Mouse (Mus musculus): ENCODE data around the gene Umodl1. TPM values are rescaled to one million over a fixed set of nuclear protein-coding genes. Genes with fewer than 3 reads are reported as not detected.
A peak's percentile ranks its signal among the peaks of the same experiment; 100 is the strongest.

Umodl1 gene
- total and polyA plus RNA-seq, 2 experiments = not detected

DNA sequence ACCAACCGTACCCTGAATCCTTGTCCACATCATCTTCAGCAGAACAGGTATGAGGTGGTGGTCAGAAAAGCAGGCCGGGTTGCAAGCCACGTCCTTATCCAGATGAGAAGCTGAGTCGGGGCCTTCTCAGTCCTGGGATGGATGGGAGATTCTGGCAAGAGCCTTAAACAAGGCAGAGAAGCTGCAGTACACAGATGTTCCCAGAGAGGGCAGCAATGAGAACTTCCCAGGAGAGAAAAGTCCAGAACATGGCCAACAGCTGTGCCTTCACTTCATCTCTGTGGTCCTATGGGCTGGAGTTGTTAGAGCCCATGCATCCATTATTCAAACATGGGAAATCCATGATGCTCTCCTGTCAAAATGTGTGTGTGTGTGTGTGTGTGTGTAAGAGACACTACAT is 63.8 kb downstream of the Umodl1 start:
- WGBS = 58% methylated on average over 4 of the region's 4 CpGs
- DNase-seq (ENCODE audit: extremely low read depth, low read depth, low spot score) = peak; percentile 58
- Histone ChIP-seq H3K27me3 (ENCODE audit: control insufficient read depth, insufficient read depth, low read length) (no peaks in the 10 kb centered on the region), H3K79me2 (ENCODE audit: control insufficient read depth, insufficient read depth, low read length) (no peaks in the 10 kb centered on the region), H3K4me1 (ENCODE audit: control insufficient read depth, insufficient read depth, low read length) (no peaks in the 10 kb centered on the region), H3K4me3 (ENCODE audit: insufficient read depth, low read depth, low read length) (no peak overlapping the region), H3K27ac (replicated peaks; ENCODE audit: insufficient read depth, low read depth, low read length) (no peak overlapping the region), H3K9ac (ENCODE audit: low read depth, low read length) (no peak overlapping the region), H3K36me3 (ENCODE audit: control insufficient read depth, insufficient read depth, low read length) (no peaks in the 10 kb centered on the region)
- peak; percentile 67 for TF ChIP-seq CTCF (IDR thresholded peaks at IDR 0.05; ENCODE audit: low read depth, low read length)
- TF ChIP-seq POLR2A (IDR thresholded peaks at IDR 0.05; ENCODE audit: extremely low read depth, insufficient read depth, low read length) = no peak

GRCm38 (mm10) chr17:31019505-31019904 is 65.1 kb downstream of the Umodl1 start:
- 5% methylated on average over 2 of the region's 2 CpGs for WGBS
- TF ChIP-seq POLR2A (IDR thresholded peaks at IDR 0.05; ENCODE audit: extremely low read depth, insufficient read depth, low read length) = no peak
- TF ChIP-seq CTCF (IDR thresholded peaks at IDR 0.05; ENCODE audit: low read depth, low read length) = peak; percentile 75
- H3K27me3 ChIP-seq (ENCODE audit: control insufficient read depth, insufficient read depth, low read length) = no peaks in the 10 kb centered on the region

GRCm38 (mm10) chr17:31020078-31020477 is 65.6 kb downstream of the Umodl1 start:
- Histone ChIP-seq H3K4me3 (ENCODE audit: insufficient read depth, low read depth, low read length) (no peak overlapping the region), H3K4me1 (ENCODE audit: control insufficient read depth, insufficient read depth, low read length) (no peaks in the 10 kb centered on the region), H3K9ac (ENCODE audit: low read depth, low read length) (no peak overlapping the region), H3K36me3 (ENCODE audit: control insufficient read depth, insufficient read depth, low read length) (no peaks in the 10 kb centered on the region), H3K79me2 (ENCODE audit: control insufficient read depth, insufficient read depth, low read length) (no peaks in the 10 kb centered on the region), H3K27me3 (ENCODE audit: control insufficient read depth, insufficient read depth, low read length) (no peaks in the 10 kb centered on the region), H3K27ac (replicated peaks; ENCODE audit: insufficient read depth, low read depth, low read length) (no peak overlapping the region)
- DNase-seq (ENCODE audit: extremely low read depth, low read depth, low spot score) = no peak
- WGBS = 62% methylated on average over 2 of the region's 2 CpGs
- TF ChIP-seq POLR2A (IDR thresholded peaks at IDR 0.05; ENCODE audit: extremely low read depth, insufficient read depth, low read length) (no peak), CTCF (IDR thresholded peaks at IDR 0.05; ENCODE audit: low read depth, low read length) (no peak)

More at GRCm38 (mm10) chr17:31019505-31019904, 65.1 kb downstream of the Umodl1 start:
- no peaks in the 10 kb centered on the region for H3K4me1 ChIP-seq (ENCODE audit: control insufficient read depth, insufficient read depth, low read length)
- H3K9ac ChIP-seq (ENCODE audit: low read depth, low read length) = no peak overlapping the region
- DNase-seq (ENCODE audit: extremely low read depth, low read depth, low spot score) = peak; percentile 58
- no peaks in the 10 kb centered on the region for H3K36me3 ChIP-seq (ENCODE audit: control insufficient read depth, insufficient read depth, low read length)
- no peak overlapping the region for H3K4me3 ChIP-seq (ENCODE audit: insufficient read depth, low read depth, low read length)
- H3K79me2 ChIP-seq (ENCODE audit: control insufficient read depth, insufficient read depth, low read length) = no peaks in the 10 kb centered on the region
- no peak overlapping the region for H3K27ac ChIP-seq (replicated peaks; ENCODE audit: insufficient read depth, low read depth, low read length)

- Histone ChIP-seq H3K27ac (replicated peaks; ENCODE audit: insufficient read depth, low read depth, low read length) (no peak overlapping the region), H3K36me3 (ENCODE audit: control insufficient read depth, insufficient read depth, low read length) (no peaks in the 10 kb centered on the region), H3K4me3 (ENCODE audit: insufficient read depth, low read depth, low read length) (no peak overlapping the region), H3K27me3 (ENCODE audit: control insufficient read depth, insufficient read depth, low read length) (no peaks in the 10 kb centered on the region), H3K9ac (ENCODE audit: low read depth, low read length) (no peak overlapping the region), H3K4me1 (ENCODE audit: control insufficient read depth, insufficient read depth, low read length) (no peaks in the 10 kb centered on the region), H3K79me2 (ENCODE audit: control insufficient read depth, insufficient read depth, low read length) (no peaks in the 10 kb centered on the region)
- TF ChIP-seq CTCF (IDR thresholded peaks at IDR 0.05; ENCODE audit: low read depth, low read length) = no peak
- no peak for TF ChIP-seq POLR2A (IDR thresholded peaks at IDR 0.05; ENCODE audit: extremely low read depth, insufficient read depth, low read length)
- no peak for DNase-seq (ENCODE audit: extremely low read depth, low read depth, low spot score)
- WGBS = 94% methylated on average over 8 of the region's 8 CpGs
Observed at GRCm38 (mm10) chr17:31021276-31021675, 66.8 kb downstream of the Umodl1 start.

DNA sequence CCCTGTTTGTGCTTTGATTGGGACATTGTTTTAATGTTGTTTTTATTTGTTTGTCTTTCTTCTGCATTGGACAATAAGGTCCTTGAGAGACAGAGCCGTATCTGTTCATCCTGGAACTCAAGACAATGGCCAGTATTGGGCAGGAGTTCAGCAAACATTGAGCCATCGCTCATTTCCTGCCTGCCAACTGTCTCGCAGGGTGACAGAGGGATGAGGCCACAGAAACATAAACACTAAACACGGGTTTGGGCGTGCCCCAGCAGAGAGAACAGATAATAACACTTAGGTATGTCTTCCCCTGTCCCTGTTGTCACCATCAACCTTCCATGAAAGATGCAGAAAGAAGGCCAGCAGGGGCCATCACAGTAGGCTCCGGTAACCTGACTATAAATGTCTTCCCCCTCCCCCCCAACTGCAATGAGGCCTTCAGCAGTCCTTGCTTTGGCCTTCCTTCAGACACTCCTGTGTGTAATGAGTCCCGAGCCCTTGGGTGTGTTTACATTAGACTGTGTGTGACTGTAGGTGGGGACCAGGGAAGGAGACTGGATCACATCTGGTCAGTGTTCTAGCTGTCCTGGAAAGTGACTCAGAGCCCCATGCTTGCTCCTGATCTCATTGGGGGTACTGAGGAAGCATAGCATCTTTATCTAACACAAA is 69.8 kb downstream of the Umodl1 start:
- Histone ChIP-seq H3K36me3 (ENCODE audit: control insufficient read depth, insufficient read depth, low read length) (no peaks in the 10 kb centered on the region), H3K79me2 (ENCODE audit: control insufficient read depth, insufficient read depth, low read length) (no peaks in the 10 kb centered on the region), H3K9ac (ENCODE audit: low read depth, low read length) (no peak overlapping the region), H3K4me3 (ENCODE audit: insufficient read depth, low read depth, low read length) (no peak overlapping the region), H3K27me3 (ENCODE audit: control insufficient read depth, insufficient read depth, low read length) (no peaks in the 10 kb centered on the region), H3K27ac (replicated peaks; ENCODE audit: insufficient read depth, low read depth, low read length) (no peak overlapping the region), H3K4me1 (ENCODE audit: control insufficient read depth, insufficient read depth, low read length) (no peaks in the 10 kb centered on the region)
- 61% methylated on average over 7 of the region's 7 CpGs for WGBS
- TF ChIP-seq POLR2A (IDR thresholded peaks at IDR 0.05; ENCODE audit: extremely low read depth, insufficient read depth, low read length) (no peak), CTCF (IDR thresholded peaks at IDR 0.05; ENCODE audit: low read depth, low read length) (no peak)
- no peak for DNase-seq (ENCODE audit: extremely low read depth, low read depth, low spot score)

- Histone ChIP-seq H3K36me3 (ENCODE audit: control insufficient read depth, insufficient read depth, low read length) (no peaks in the 10 kb centered on the region), H3K27me3 (ENCODE audit: control insufficient read depth, insufficient read depth, low read length) (no peaks in the 10 kb centered on the region), H3K4me3 (ENCODE audit: insufficient read depth, low read depth, low read length) (no peak overlapping the region), H3K79me2 (ENCODE audit: control insufficient read depth, insufficient read depth, low read length) (no peaks in the 10 kb centered on the region), H3K27ac (replicated peaks; ENCODE audit: insufficient read depth, low read depth, low read length) (no peak overlapping the region), H3K9ac (ENCODE audit: low read depth, low read length) (no peak overlapping the region), H3K4me1 (ENCODE audit: control insufficient read depth, insufficient read depth, low read length) (peaks cover 2% of the 10 kb centered on the region; the same call in 1 of the 2 replicates)
- 66% methylated on average over 5 of the region's 5 CpGs for WGBS
- TF ChIP-seq POLR2A (IDR thresholded peaks at IDR 0.05; ENCODE audit: extremely low read depth, insufficient read depth, low read length) = no peak
- TF ChIP-seq CTCF (IDR thresholded peaks at IDR 0.05; ENCODE audit: low read depth, low read length) = no peak
- peak; percentile 37 for DNase-seq (ENCODE audit: extremely low read depth, low read depth, low spot score)
Observed at GRCm38 (mm10) chr17:31024782-31025125, 70.3 kb downstream of the Umodl1 start.
